Mouse (Mus musculus) small intestine, adult 2 months (tissue): Measurements from ENCODE around the gene Gm28372. TPM values are rescaled to one million over a fixed set of nuclear protein-coding genes. Genes with fewer than 3 reads are reported as not detected.
"Not testable (repeated sequence)": the region's sequence is repeated elsewhere in the genome, so short reads cannot be mapped to it uniquely, and the experiment has no call there.

Experiments used
- H3K27ac ChIP-seq: fragments of 200-500 bp; 2 replicates; pipeline ENCODE4 v1.5.1; 2012; ENCODE audit warnings: low read depth, low read length, control low read depth, inconsistent platforms; ENCODE audit not compliant: insufficient read depth
- H3K27me3 ChIP-seq: fragments of 200-500 bp; 2 replicates; pipeline ENCODE4 v1.6.1; 2012; ENCODE audit warnings: mild to moderate bottlenecking, moderate library complexity, low read length, inconsistent platforms; ENCODE audit not compliant: control insufficient read depth, insufficient read depth
- H3K36me3 ChIP-seq: fragments of 200-500 bp; 2 replicates; pipeline ENCODE4 v1.6.1; 2012; ENCODE audit warnings: mild to moderate bottlenecking, low read length, control low read depth, inconsistent platforms; ENCODE audit not compliant: control insufficient read depth, insufficient read depth
- H3K4me1 ChIP-seq: fragments of 200-500 bp; 2 replicates; pipeline ENCODE4 v1.6.1; 2012; ENCODE audit warnings: low read length, inconsistent platforms, mixed read lengths; ENCODE audit not compliant: control insufficient read depth, insufficient read depth, insufficient read length
- H3K4me3 ChIP-seq: fragments of 200-500 bp; 2 replicates; pipeline ENCODE4 v1.5.1; 2012; ENCODE audit warnings: low read depth, mild to moderate bottlenecking, control low read depth, inconsistent platforms, low read length, moderate library complexity
- CTCF ChIP-seq: fragments of 200-500 bp; IDR thresholded peaks from 2 replicates; pipeline ENCODE4 v1.5.1; 2012; ENCODE audit warnings: low read depth, mild to moderate bottlenecking, control low read depth, inconsistent platforms, low read length, moderate library complexity, mixed read lengths; ENCODE audit not compliant: insufficient replicate concordance, insufficient read length; ENCODE audit errors: extremely low read depth
- POLR2A ChIP-seq: fragments of 200-500 bp; IDR thresholded peaks from 2 replicates; pipeline ENCODE4 v1.6.1; 2012; ENCODE audit warnings: low read depth, mild to moderate bottlenecking, control low read depth, inconsistent platforms, low read length, moderate library complexity
- WGBS: fragments of 180-500 bp; shearing (Covaris S2); methylation state at CpG from one replicate; pipeline ENCODE4 v1.1.7; 2018; 5-methylcytosine and 5-hydroxymethylcytosine counted together
- polyA plus RNA-seq: library from polyadenylated mRNA; depleted of rRNA; stranded (reverse); fragments of >200 nt; gene quantifications from 2 replicates; pipeline ENCODE4 v1.2.3, GENCODE M21; 2012; rRNA removed

The Gm28372 gene
- polyA plus RNA-seq = not detected in 2 replicates

DNA sequence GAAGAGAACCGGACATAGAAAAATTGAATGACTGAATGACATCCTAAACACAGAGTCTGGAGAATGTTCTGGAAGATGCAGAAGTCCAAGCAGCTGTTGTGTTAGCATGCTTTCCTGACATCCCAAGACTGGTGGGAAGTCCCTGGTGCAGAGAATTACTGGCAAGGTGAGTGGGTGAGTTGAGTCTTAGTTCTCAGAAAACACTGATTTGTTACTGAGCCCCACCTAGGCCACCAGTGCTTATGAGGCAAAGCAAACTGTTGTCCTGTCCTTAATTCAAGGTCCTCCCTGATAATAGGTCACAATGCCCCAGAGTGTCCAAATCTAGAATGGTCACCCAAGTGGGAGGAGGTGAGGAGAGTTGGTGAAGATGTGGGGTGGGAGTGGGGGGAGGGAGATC, at the start of gene Gm28372, which contains the start of gene 1700020A23Rik:
Gene Gm28372, plus strand, starts transcription at position 301 of the 400 bp plus-strand sequence.
Gene 1700020A23Rik, plus strand, starts transcription at position 321 of the 400 bp plus-strand sequence.
- H3K4me3 ChIP-seq = no peak within 1 kb of the TSS
- no peaks in the 10 kb centered on the region for H3K27me3 ChIP-seq
- no peaks in the 10 kb centered on the region for H3K4me1 ChIP-seq
- no peaks in the 10 kb centered on the region for H3K36me3 ChIP-seq
- no peak for TF ChIP-seq POLR2A
- TF ChIP-seq CTCF = no peak
- 84% methylated on average over 1 of the region's 1 CpGs for WGBS
- no peak within 1 kb of the TSS for H3K27ac ChIP-seq

GRCm38 (mm10) chr2:130357551-130357950, 47.5 kb upstream of the Gm28372 start:
- Histone ChIP-seq H3K4me3 (no peak overlapping the region), H3K36me3 (no peaks in the 10 kb centered on the region), H3K4me1 (no peaks in the 10 kb centered on the region), H3K27ac (no peak overlapping the region), H3K27me3 (peaks cover 9% of the 10 kb centered on the region; the same call in 1 of the 2 replicates)
- 89% methylated on average over 5 of the region's 5 CpGs for WGBS
- TF ChIP-seq CTCF (no peak), POLR2A (no peak)

- Histone ChIP-seq H3K27me3 (peaks cover 12% of the 10 kb centered on the region; the same call in 1 of the 2 replicates), H3K4me3 (no peak overlapping the region), H3K4me1 (no peaks in the 10 kb centered on the region), H3K36me3 (no peaks in the 10 kb centered on the region), H3K27ac (no peak overlapping the region)
- TF ChIP-seq POLR2A (no peak), CTCF (no peak)
- 22% methylated on average over 5 of the region's 5 CpGs for WGBS
These were observed 46.2 kb upstream of the Gm28372 start for GRCm38 (mm10) chr2:130358852-130359251.

DNA sequence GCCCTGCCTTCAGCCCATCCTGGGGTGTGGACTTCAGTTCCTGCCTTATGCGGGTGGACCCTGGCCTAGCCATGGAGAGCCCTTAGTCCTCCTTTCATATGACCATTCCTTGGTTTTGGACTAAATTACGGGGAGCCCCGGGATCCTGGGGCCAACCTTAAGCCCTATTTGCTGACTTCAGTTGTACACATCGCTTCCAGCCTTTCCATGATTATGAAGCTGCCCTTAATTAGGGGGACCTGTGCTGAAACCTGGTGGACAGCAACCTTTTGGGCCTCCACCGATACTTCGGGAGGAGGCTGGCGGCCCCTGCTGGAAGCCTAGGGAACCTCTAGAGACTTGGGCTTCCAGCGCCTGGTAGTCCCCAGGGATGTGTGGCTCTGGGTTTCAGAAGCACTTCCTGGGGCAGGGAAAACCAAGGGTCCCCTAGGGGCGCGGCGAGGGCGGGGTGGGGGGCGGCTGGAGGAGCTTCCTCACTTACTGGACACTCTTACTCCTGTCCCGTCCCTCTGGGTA, 42.5 kb upstream of the Gm28372 start:
- TF ChIP-seq POLR2A = no peak
- TF ChIP-seq CTCF = 0 out of 2 replicates have a peak, but pooled peaks have one; percentile 29
- Histone ChIP-seq H3K4me3 (no peak overlapping the region), H3K27me3 (peaks cover 16% of the 10 kb centered on the region; the same call in 1 of the 2 replicates), H3K36me3 (no peaks in the 10 kb centered on the region), H3K4me1 (no peaks in the 10 kb centered on the region), H3K27ac (no peak overlapping the region)
- WGBS = 11% methylated on average over 14 of the region's 14 CpGs

- TF ChIP-seq POLR2A = no peak
- no peak for TF ChIP-seq CTCF
- H3K4me3 ChIP-seq = 0 out of 2 replicates have a peak overlapping the region, but pooled peaks have one; percentile 14
- H3K27me3 ChIP-seq = peaks cover 16% of the 10 kb centered on the region; the same call in 1 of the 2 replicates
- H3K4me1 ChIP-seq = no peaks in the 10 kb centered on the region
- 27% methylated on average over 30 of the region's 30 CpGs for WGBS
- H3K27ac ChIP-seq = no peak overlapping the region
- H3K36me3 ChIP-seq = no peaks in the 10 kb centered on the region
These were observed 39.6 kb upstream of the Gm28372 start for GRCm38 (mm10) chr2:130365211-130366094.

- Histone ChIP-seq H3K27me3 (peaks cover 9% of the 10 kb centered on the region; the same call in 1 of the 2 replicates), H3K27ac (no peak overlapping the region), H3K36me3 (no peaks in the 10 kb centered on the region), H3K4me3 (no peak overlapping the region), H3K4me1 (no peaks in the 10 kb centered on the region)
- 33% methylated on average over 4 of the region's 4 CpGs for WGBS
- TF ChIP-seq CTCF (no peak), POLR2A (no peak)
These were observed 37.7 kb upstream of the Gm28372 start for GRCm38 (mm10) chr2:130367386-130367785.

DNA sequence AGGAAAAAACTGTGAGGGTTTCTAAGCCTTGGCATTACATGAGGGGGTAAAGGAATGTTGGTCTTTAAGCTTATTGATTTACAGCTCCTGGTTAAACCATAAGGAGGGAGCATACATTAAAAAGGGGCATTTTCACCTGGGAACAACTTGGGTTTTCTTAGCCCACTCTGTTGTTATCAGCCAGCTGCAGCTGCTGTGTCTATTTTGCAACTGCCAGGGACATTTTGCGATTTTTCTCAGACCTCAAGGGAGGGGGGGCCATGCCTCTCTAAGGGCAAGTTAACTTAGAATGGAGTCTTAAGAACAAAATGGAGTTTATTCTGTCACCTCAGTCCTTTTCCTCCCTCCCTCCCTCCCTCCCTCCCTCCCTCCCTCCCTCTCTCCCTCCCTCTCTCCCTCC, 32.0 kb upstream of the Gm28372 start:
- not testable (repeated sequence) for H3K27ac ChIP-seq, H3K4me1 ChIP-seq, H3K4me3 ChIP-seq, H3K36me3 ChIP-seq, H3K27me3 ChIP-seq
- 9% methylated on average over 1 of the region's 1 CpGs for whole genome bisulfite sequencing
